Mouse (Mus musculus) heart, adult 2 months (tissue): Measurements from ENCODE around the gene Jazf1.

Experiments used
- CTCF ChIP-seq: fragments of 200-600 bp; IDR thresholded peaks from 2 replicates; pipeline ENCODE4 v1.8.1; 2022; ENCODE audit warnings: antibody characterized with exemption, mild to moderate bottlenecking, moderate library complexity
- EP300 ChIP-seq: fragments of 200-500 bp; IDR thresholded peaks from 2 replicates; pipeline ENCODE4 v1.6.1; 2011; ENCODE audit warnings: low read depth, low read length, control low read depth; ENCODE audit not compliant: insufficient read depth
- POLR2A ChIP-seq: fragments of 200-500 bp; IDR thresholded peaks from 2 replicates; pipeline ENCODE4 v1.6.1; 2011; ENCODE audit warnings: mild to moderate bottlenecking, low read depth, low read length, control low read depth; ENCODE audit not compliant: insufficient read depth

DNA sequence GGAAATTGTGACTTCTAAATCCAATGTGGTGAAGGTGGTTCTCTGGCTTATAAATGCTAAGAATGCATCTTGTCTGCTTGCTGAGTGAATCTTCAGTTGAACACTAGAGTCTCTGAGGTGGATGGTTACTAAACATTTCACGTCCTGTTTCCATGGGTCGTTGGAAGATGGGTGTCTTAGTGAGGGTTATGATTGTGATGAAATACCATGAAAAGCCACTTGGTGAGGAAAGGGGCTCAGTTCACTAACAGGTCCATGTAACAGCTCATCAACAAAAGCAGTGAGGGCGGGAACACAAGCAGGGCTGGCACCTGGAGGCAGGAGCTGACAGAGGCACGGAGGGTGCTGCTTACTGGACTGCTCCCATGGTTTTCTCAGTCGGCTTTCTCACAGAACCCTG is 295.3 kb downstream of the Jazf1 start:
- TF ChIP-seq CTCF (no peak), EP300 (no peak), POLR2A (no peak)
